Mouse (Mus musculus) T-cell, adult 2 months (primary cell): ENCODE data around the gene Frmd4a.
"Not testable (repeated sequence)": the region's sequence is repeated elsewhere in the genome, so short reads cannot be mapped to it uniquely, and the experiment has no call there.

ENCODE experiments used
- DNase-seq: peaks from one replicate; pipeline ENCODE4 v3.0.0; 2022; ENCODE audit warnings: low spot score

Gene Frmd4a

GRCm38 (mm10) chr2:4222497-4222828 is 204.9 kb downstream of the Frmd4a start:
- DNase-seq: no peak

- no peak for DNase-seq
Observed at GRCm38 (mm10) chr2:4223316-4223715, 205.8 kb downstream of the Frmd4a start.

- DNase-seq: no peak
Observed at GRCm38 (mm10) chr2:4226941-4227558, 209.5 kb downstream of the Frmd4a start.

- DNase-seq: no peak
Observed at GRCm38 (mm10) chr2:4227563-4227962, 210.0 kb downstream of the Frmd4a start.

GRCm38 (mm10) chr2:4228510-4228909 is 211.0 kb downstream of the Frmd4a start:
- DNase-seq: no peak

GRCm38 (mm10) chr2:4232335-4232734 is 214.8 kb downstream of the Frmd4a start:
- DNase-seq: no peak

- no peak for DNase-seq
Observed at GRCm38 (mm10) chr2:4232761-4233322, 215.3 kb downstream of the Frmd4a start.

GRCm38 (mm10) chr2:4237686-4238085 is 220.2 kb downstream of the Frmd4a start:
- no peak for DNase-seq

GRCm38 (mm10) chr2:4249723-4250122 is 232.2 kb downstream of the Frmd4a start:
- DNase-seq: no peak

GRCm38 (mm10) chr2:4252541-4253291 is 235.2 kb downstream of the Frmd4a start:
- no peak for DNase-seq

- DNase-seq: no peak
Observed at GRCm38 (mm10) chr2:4253348-4253747, 235.8 kb downstream of the Frmd4a start.

- DNase-seq: no peak
Observed at GRCm38 (mm10) chr2:4254083-4254482, 236.6 kb downstream of the Frmd4a start.

GRCm38 (mm10) chr2:4256242-4256641 is 238.7 kb downstream of the Frmd4a start:
- no peak for DNase-seq

GRCm38 (mm10) chr2:4257604-4258003 is 240.1 kb downstream of the Frmd4a start:
- DNase-seq: no peak

GRCm38 (mm10) chr2:4258803-4259202 is 241.3 kb downstream of the Frmd4a start:
- not testable (repeated sequence) for DNase-seq

- DNase-seq: no peak
Observed at GRCm38 (mm10) chr2:4260324-4261058, 243.0 kb downstream of the Frmd4a start.

GRCm38 (mm10) chr2:4262667-4263066 is 245.2 kb downstream of the Frmd4a start:
- no peak for DNase-seq

- DNase-seq: no peak
Observed at GRCm38 (mm10) chr2:4267377-4267776, 249.9 kb downstream of the Frmd4a start.

- DNase-seq: no peak
Observed at GRCm38 (mm10) chr2:4282777-4283176, 265.3 kb downstream of the Frmd4a start.

- no peak for DNase-seq
Observed at GRCm38 (mm10) chr2:4285693-4286291, 268.3 kb downstream of the Frmd4a start.

GRCm38 (mm10) chr2:4286390-4286901 is 268.9 kb downstream of the Frmd4a start:
- DNase-seq: no peak

- DNase-seq: no peak
Observed at GRCm38 (mm10) chr2:4290475-4290874, 273.0 kb downstream of the Frmd4a start.
